Mouse (Mus musculus) ZHBTc4 (cell line): Measurements from ENCODE around the gene Hydin.
A peak's percentile ranks its signal among the peaks of the same experiment; 100 is the strongest.
"Not testable (repeated sequence)": the region's sequence is repeated elsewhere in the genome, so short reads cannot be mapped to it uniquely, and the experiment has no call there.

Experiments used
- DNase-seq: peaks from one replicate; pipeline ENCODE4 v3.0.0-alpha.2; 2011; ENCODE audit warnings: low read depth, low spot score

Gene Hydin

GRCm38 (mm10) chr8:110333376-110333775 lies 66.6 kb downstream of the Hydin start:
- DNase-seq = no peak

DNA sequence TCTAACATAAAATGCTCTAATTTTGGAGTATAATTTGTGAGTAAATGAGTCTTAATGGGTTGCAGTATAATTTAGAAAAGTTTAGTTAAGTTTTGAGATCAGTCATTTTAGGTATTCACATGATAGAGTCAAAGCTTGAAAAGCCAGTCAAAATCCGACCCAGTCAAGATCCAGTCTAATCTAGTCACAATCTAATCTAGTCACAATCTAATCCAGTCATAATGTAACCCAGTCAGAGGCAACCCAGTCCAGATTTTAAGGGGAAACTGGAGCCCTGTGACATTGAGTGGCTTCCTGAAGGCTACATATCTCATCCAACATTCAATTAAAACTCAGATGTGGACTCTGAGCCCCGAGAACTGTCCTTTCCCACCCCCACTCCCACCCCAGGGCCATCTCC lies 72.7 kb downstream of the Hydin start:
- DNase-seq = no peak

GRCm38 (mm10) chr8:110340090-110340703 lies 73.4 kb downstream of the Hydin start:
- DNase-seq = no peak

GRCm38 (mm10) chr8:110345697-110346394 lies 79.1 kb downstream of the Hydin start:
- DNase-seq = no peak

GRCm38 (mm10) chr8:110346915-110347314 lies 80.1 kb downstream of the Hydin start:
- no peak for DNase-seq

GRCm38 (mm10) chr8:110350725-110351124 lies 83.9 kb downstream of the Hydin start:
- no peak for DNase-seq

DNA sequence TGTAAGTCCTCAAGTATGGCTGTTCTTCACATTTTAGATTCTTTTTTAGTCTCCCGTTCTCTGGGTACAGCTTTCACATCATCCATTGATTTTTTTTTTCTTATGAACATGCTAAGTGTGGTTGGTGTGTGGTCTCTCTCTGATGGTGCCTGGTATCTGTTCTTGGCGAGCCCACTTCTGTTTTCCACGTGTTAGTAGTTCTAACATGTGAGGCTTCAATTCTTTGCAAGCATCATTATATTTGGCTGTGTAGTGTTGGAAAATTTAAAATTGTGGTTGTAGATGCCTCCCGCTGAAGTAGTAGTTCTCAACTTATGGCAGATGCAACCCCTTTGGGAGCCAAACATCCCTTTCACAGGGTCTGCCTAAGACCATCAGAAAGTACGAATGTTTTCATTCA lies 85.1 kb downstream of the Hydin start:
- no peak for DNase-seq

GRCm38 (mm10) chr8:110362975-110363374 lies 96.2 kb downstream of the Hydin start:
- DNase-seq = no peak

- DNase-seq = no peak
These were observed 106.1 kb downstream of the Hydin start for GRCm38 (mm10) chr8:110372836-110373235.

DNA sequence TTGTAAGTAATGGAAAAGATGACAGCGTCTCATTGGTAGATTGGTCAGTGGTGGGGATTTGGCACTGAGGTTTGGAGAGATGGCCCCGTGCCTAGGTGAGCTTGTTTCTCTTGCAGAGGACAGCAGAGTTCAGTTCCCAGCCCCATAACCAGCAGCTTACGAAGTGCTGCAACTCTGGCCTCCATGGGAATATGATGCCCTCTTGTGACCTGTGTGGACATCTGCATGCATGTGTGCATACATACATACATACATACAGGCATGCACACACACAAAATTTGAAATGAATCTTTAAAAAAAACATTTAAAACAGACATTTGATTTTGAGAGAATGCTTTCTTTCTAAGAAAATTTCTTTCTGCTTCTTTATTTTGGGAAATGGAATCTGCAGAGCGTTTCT lies 106.9 kb downstream of the Hydin start:
- no peak for DNase-seq

- DNase-seq = no peak
These were observed 116.0 kb downstream of the Hydin start for GRCm38 (mm10) chr8:110382751-110383150.

- not testable (repeated sequence) for DNase-seq
These were observed 117.9 kb downstream of the Hydin start for GRCm38 (mm10) chr8:110384632-110385031.

DNA sequence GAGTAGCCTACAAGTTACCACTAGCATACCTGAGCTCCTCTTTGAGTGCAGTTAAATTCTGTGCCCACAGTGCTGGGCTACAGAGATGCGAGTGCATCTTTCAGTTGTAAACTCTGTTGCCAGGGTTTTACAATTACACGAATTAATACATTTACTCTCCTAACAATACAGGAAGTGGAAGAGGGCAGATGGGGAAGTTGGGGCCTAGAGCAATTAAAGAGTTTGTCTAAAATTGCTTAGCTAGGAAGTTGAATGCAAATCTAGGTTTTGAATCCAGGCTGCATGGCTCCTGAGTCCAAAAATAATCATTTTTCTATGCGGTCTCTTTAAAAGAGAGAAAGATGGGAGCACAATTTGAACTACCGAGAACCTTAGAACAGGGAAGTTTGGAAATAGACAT lies 128.9 kb downstream of the Hydin start:
- DNase-seq = no peak

DNA sequence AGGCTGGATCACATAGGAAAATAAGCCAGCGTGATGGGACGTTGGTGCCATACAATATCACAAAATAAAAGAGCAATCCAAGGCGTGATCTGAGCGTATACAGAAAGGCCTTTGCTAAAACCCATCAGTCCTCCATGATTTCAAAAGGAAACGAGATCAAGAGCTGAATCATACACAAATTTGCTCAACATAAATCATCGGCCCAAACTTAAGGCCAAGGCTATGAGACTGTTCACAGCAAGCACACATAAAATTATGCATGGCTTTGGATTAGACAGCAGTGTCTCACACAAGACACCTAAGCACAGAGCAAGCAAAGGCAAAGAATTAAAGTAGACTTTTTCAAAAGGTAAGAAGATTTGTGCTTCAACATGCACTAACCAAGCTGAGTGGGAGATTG lies 133.8 kb downstream of the Hydin start:
- DNase-seq = no peak

DNA sequence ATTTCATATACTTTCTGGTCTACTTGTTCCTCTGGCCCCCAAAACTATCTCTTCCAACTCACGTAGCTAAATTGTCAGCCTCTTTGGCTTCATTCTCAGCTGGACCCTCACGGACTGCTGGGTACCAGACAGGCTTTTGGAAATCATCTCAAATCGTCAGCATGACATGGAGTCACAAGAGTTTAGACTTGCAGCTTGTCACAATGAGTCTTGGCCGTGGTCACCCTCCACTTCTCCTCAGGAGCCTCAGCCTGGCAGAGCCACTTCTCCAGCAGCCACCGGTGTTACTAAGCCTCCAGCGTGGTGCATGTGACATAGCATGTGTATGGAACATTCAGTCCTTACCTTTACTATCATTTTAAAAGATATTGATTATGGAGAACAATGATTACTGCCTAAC lies 135.5 kb downstream of the Hydin start:
- DNase-seq = no peak

DNA sequence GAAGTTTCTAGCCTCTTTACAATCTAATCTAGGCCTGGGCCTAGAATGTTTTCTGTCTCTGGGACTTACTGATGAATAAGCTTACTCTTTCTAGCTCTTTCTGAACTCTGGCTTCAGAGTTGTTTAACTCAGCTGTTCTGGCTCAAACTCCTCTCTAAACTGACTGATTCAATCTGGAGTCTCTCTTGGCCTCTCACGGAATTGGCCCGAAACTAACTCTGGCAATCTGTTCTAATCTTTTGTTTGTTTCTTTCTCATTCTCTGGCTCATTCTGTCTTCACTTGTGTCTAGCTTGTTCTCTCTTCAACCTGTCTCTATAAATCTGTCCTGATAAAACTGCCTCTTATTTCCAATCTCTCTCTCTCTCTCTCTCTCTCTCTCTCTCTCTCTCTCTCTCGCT lies 137.7 kb downstream of the Hydin start:
- DNase-seq = no peak

DNA sequence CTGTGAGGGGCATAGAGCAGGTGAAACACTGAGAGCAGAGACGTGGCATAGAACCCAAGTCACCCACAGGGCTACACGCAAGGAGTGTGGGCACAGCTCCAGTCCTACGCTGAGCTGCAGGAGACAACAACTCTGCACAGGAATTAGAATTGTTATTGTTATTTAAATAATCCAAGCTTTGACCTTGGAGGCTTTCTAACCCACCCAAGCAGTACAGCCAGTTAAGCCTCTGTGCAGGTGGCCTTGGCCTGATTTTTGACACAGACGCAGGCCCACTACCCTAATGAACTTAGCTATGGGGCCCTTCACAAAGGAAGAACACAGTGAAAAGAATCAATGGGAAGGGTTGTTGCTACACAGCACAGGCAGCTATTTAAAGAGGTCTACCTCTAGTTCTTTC lies 148.3 kb downstream of the Hydin start:
- DNase-seq = peak; percentile 73

GRCm38 (mm10) chr8:110416931-110417330 lies 150.2 kb downstream of the Hydin start:
- no peak for DNase-seq

DNA sequence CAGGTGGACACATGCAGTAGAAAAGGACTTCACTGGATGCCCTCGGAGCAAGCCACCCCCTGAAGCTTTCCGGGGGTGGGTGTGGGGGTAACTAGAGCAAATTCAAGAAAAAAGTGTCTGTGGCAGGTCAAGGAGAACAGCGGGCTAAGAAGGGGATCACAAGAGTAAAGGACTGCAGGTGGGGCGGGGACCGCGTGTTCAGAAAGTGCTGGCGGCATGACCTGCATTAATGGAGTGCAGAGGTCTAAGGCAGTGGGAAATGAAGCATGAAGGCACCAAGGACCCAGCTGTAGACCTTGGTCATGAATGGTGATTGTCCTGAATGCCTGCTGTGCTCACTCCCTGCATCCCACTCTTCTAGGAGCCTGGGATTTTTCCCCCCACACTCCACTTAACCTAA lies 151.0 kb downstream of the Hydin start:
- no peak for DNase-seq

DNA sequence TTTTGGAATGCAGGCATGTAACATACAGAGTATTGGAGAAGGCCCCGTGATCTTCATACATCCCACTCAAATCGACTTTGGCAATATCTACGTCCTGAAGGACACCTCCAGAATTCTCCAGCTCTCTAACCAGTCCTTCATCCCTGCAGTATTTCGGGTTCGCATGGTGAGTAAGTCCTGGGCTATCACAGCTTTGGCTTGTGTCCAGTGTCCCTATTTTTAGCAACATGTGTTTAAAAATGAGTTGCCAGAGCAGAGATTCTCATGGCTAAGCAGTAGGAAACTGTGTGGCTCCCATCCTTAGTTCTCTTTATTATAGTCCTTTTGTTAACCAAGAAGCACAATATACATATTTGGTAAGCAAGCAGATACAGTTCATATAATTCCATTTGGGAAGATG lies 152.9 kb downstream of the Hydin start:
- no peak for DNase-seq

- DNase-seq = peak; percentile 44
These were observed 153.4 kb downstream of the Hydin start for GRCm38 (mm10) chr8:110420221-110420620.

GRCm38 (mm10) chr8:110424146-110424545 lies 157.4 kb downstream of the Hydin start:
- no peak for DNase-seq

- no peak for DNase-seq
These were observed 164.6 kb downstream of the Hydin start for GRCm38 (mm10) chr8:110431340-110431739.

DNA sequence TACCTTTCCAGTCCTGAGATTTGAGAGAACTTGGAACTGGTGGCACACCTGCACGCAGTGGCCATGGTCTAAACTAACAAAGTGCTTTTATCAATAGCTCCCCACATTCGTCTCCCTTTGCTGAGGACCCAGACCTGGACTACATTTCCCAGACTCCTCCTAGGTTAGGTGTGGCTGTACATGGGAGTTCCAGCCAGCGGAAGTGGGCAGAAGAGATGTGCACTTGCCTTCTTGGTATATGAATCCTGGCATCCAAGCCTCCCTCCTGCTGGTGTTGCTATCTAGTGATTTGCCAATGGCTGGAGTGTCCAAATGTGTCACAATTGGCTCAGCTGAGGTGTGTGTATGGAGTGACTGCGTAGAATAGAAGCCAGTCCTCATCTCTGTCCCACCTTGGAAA lies 173.8 kb downstream of the Hydin start:
- no peak for DNase-seq
